Mouse (Mus musculus): ENCODE data around the gene Man2b2. TPM values are rescaled to one million over a fixed set of nuclear protein-coding genes. Genes with fewer than 3 reads are reported as not detected.

Gene Man2b2
- polyA plus RNA-seq, 1 experiment from 2014 or later, result 99.0 TPM

- H3K4me2 ChIP-seq (replicated peaks; ENCODE audit: low read depth), result no peak overlapping the region
- 82% methylated on average over 1 of the region's 2 CpGs for WGBS
- no peak overlapping the region for H3K9ac ChIP-seq (ENCODE audit: low read depth, low read length)
- no peak for TF ChIP-seq CTCF (IDR thresholded peaks at IDR 0.05; ENCODE audit: low read depth)
- no peaks in the 10 kb centered on the region; the same call in 1 of the 2 replicates for H3K9me3 ChIP-seq (ENCODE audit: control insufficient read depth)
- H3K4me3 ChIP-seq (ENCODE audit: low read depth, low read length), result no peak overlapping the region
- H3K27me3 ChIP-seq (replicated peaks; ENCODE audit: control insufficient read depth, insufficient read depth, low read length), result no peaks in the 10 kb centered on the region
- no peaks in the 10 kb centered on the region for H3K36me3 ChIP-seq (ENCODE audit: control insufficient read depth, insufficient read depth)
- H3K4me1 ChIP-seq (replicated peaks; ENCODE audit: control insufficient read depth, insufficient read depth, low read length), result no peaks in the 10 kb centered on the region
- no peak for ATAC-seq
- H3K27ac ChIP-seq (ENCODE audit: low read depth, low read length), result no peak overlapping the region
Observed at GRCm38 (mm10) chr5:36778901-36779300, 51.6 kb downstream of the Man2b2 start.

GRCm38 (mm10) chr5:36777186-36777585 is 53.3 kb downstream of the Man2b2 start:
- no peaks in the 10 kb centered on the region for H3K36me3 ChIP-seq (ENCODE audit: control insufficient read depth, insufficient read depth)
- 0 out of 2 replicates have a peak, but pooled peaks cover 2% of the 10 kb centered on the region for H3K4me1 ChIP-seq (replicated peaks; ENCODE audit: control insufficient read depth, insufficient read depth, low read length)
- no peak for ATAC-seq
- no peak for TF ChIP-seq CTCF (IDR thresholded peaks at IDR 0.05; ENCODE audit: low read depth)
- H3K9me3 ChIP-seq (ENCODE audit: control insufficient read depth), result no peaks in the 10 kb centered on the region; the same call in 1 of the 2 replicates
- WGBS, result 17% methylated on average over 2 of the region's 2 CpGs
- H3K4me2 ChIP-seq (replicated peaks; ENCODE audit: low read depth), result no peak overlapping the region
- no peak overlapping the region for H3K9ac ChIP-seq (ENCODE audit: low read depth, low read length)
- H3K4me3 ChIP-seq (ENCODE audit: low read depth, low read length), result no peak overlapping the region
- no peak overlapping the region for H3K27ac ChIP-seq (ENCODE audit: low read depth, low read length)
- H3K27me3 ChIP-seq (replicated peaks; ENCODE audit: control insufficient read depth, insufficient read depth, low read length), result no peaks in the 10 kb centered on the region

GRCm38 (mm10) chr5:36776021-36776575 is 54.4 kb downstream of the Man2b2 start:
- Histone ChIP-seq H3K4me3 (ENCODE audit: low read depth, low read length) (no peak overlapping the region), H3K27me3 (replicated peaks; ENCODE audit: control insufficient read depth, insufficient read depth, low read length) (no peaks in the 10 kb centered on the region), H3K9me3 (ENCODE audit: control insufficient read depth) (no peaks in the 10 kb centered on the region; the same call in 1 of the 2 replicates), H3K4me2 (replicated peaks; ENCODE audit: low read depth) (no peak overlapping the region), H3K36me3 (ENCODE audit: control insufficient read depth, insufficient read depth) (no peaks in the 10 kb centered on the region), H3K4me1 (replicated peaks; ENCODE audit: control insufficient read depth, insufficient read depth, low read length) (0 out of 2 replicates have a peak, but pooled peaks cover 2% of the 10 kb centered on the region), H3K27ac (ENCODE audit: low read depth, low read length) (no peak overlapping the region), H3K9ac (ENCODE audit: low read depth, low read length) (no peak overlapping the region)
- no peak for ATAC-seq
- WGBS, result 44% methylated on average over 9 of the region's 9 CpGs
- TF ChIP-seq CTCF (IDR thresholded peaks at IDR 0.05; ENCODE audit: low read depth), result no peak

- Histone ChIP-seq H3K4me2 (replicated peaks; ENCODE audit: low read depth) (no peak overlapping the region), H3K4me3 (ENCODE audit: low read depth, low read length) (no peak overlapping the region), H3K27me3 (replicated peaks; ENCODE audit: control insufficient read depth, insufficient read depth, low read length) (no peaks in the 10 kb centered on the region), H3K4me1 (replicated peaks; ENCODE audit: control insufficient read depth, insufficient read depth, low read length) (0 out of 2 replicates have a peak, but pooled peaks cover 2% of the 10 kb centered on the region), H3K27ac (ENCODE audit: low read depth, low read length) (no peak overlapping the region), H3K9ac (ENCODE audit: low read depth, low read length) (no peak overlapping the region), H3K36me3 (ENCODE audit: control insufficient read depth, insufficient read depth) (no peaks in the 10 kb centered on the region), H3K9me3 (ENCODE audit: control insufficient read depth) (no peaks in the 10 kb centered on the region; the same call in 1 of the 2 replicates)
- TF ChIP-seq CTCF (IDR thresholded peaks at IDR 0.05; ENCODE audit: low read depth), result no peak
- ATAC-seq, result no peak
- WGBS, result 85% methylated on average over 2 of the region's 2 CpGs
Observed at GRCm38 (mm10) chr5:36775317-36775716, 55.1 kb downstream of the Man2b2 start.

GRCm38 (mm10) chr5:36772586-36772985 is 57.9 kb downstream of the Man2b2 start:
- TF ChIP-seq CTCF (IDR thresholded peaks at IDR 0.05; ENCODE audit: low read depth), result no peak
- H3K4me2 ChIP-seq (replicated peaks; ENCODE audit: low read depth), result no peak overlapping the region
- H3K4me3 ChIP-seq (ENCODE audit: low read depth, low read length), result no peak overlapping the region
- 83% methylated on average over 5 of the region's 5 CpGs for WGBS
- H3K9me3 ChIP-seq (ENCODE audit: control insufficient read depth), result no peaks in the 10 kb centered on the region
- H3K9ac ChIP-seq (ENCODE audit: low read depth, low read length), result no peak overlapping the region
- H3K27me3 ChIP-seq (replicated peaks; ENCODE audit: control insufficient read depth, insufficient read depth, low read length), result no peaks in the 10 kb centered on the region
- H3K27ac ChIP-seq (ENCODE audit: low read depth, low read length), result no peak overlapping the region
- H3K4me1 ChIP-seq (replicated peaks; ENCODE audit: control insufficient read depth, insufficient read depth, low read length), result 0 out of 2 replicates have a peak, but pooled peaks cover 2% of the 10 kb centered on the region
- no peaks in the 10 kb centered on the region for H3K36me3 ChIP-seq (ENCODE audit: control insufficient read depth, insufficient read depth)
- ATAC-seq, result no peak

- Histone ChIP-seq H3K27me3 (replicated peaks; ENCODE audit: control insufficient read depth, insufficient read depth, low read length) (no peaks in the 10 kb centered on the region), H3K4me3 (ENCODE audit: low read depth, low read length) (no peak overlapping the region), H3K4me1 (replicated peaks; ENCODE audit: control insufficient read depth, insufficient read depth, low read length) (0 out of 2 replicates have a peak, but pooled peaks cover 2% of the 10 kb centered on the region), H3K9ac (ENCODE audit: low read depth, low read length) (no peak overlapping the region), H3K9me3 (ENCODE audit: control insufficient read depth) (no peaks in the 10 kb centered on the region), H3K4me2 (replicated peaks; ENCODE audit: low read depth) (no peak overlapping the region), H3K36me3 (ENCODE audit: control insufficient read depth, insufficient read depth) (no peaks in the 10 kb centered on the region), H3K27ac (ENCODE audit: low read depth, low read length) (no peak overlapping the region)
- 64% methylated on average over 3 of the region's 3 CpGs for WGBS
- no peak for TF ChIP-seq CTCF (IDR thresholded peaks at IDR 0.05; ENCODE audit: low read depth)
- ATAC-seq, result no peak
Observed at GRCm38 (mm10) chr5:36769603-36770002, 60.9 kb downstream of the Man2b2 start.
